Mouse (Mus musculus) heart, adult 8-10 months (tissue): ENCODE data around the gene Iqschfp. TPM values are rescaled to one million over a fixed set of nuclear protein-coding genes. Genes with fewer than 3 reads are reported as not detected.
A peak's percentile ranks its signal among the peaks of the same experiment; 100 is the strongest.
"Not testable (repeated sequence)": the region's sequence is repeated elsewhere in the genome, so short reads cannot be mapped to it uniquely, and the experiment has no call there.

Source experiments
- DNase-seq: peaks from one replicate; pipeline ENCODE4 v3.0.0; 2022; ENCODE audit warnings: low spot score
- total RNA-seq, 4 experiments: library from RNA; stranded (reverse); gene quantifications; 2 replicates each; pipeline ENCODE4 v1.2.4; 2022

Iqschfp gene
- total RNA-seq, 4 experiments from 2014 or later, result not detected

DNA sequence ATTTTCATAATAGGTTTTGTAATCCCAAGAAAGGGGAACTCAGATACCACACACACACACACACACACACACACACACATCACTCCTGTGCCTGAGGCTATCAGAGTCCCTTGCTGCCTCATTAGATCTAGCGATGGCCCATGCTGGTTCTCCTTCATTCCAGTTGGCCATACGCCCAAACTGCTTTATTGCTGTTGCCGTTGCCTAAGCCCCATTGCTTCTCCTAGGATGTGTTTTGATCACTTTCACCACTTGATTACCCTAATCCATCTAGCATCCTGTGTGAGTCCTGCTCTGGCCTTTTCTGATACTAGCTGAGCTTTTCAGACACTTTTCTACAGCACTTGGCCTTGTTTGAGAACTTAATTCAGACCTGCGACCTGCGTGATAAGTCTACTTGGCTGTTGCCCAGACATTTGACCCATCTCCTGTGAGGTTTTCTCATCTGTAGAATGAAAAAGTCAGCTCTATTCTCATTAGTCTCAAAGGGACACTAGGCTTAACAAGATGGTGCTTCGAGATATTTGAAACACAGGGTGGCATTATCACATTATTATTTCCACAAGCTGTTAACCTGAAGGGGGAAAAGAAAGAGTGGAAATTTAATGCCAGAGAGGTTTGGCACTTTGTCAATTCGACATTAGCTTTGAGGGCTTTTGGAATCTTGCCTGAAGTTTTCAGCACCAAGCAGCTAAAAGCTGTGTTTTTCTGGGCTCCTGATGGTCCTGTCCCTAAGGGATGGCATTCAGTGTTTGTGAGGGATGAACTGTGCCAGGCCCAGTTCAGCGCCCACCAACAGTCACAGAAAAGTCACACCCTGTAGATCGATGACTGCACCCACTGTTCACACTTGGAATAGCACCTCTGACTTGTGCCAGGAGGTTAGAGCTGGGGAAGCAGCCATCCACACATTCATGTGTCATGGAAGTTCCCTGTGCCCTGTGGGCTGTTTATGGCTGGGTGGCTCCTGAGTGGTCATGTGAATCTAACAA is 179.7 kb downstream of the Iqschfp start:
- no peak for DNase-seq

DNA sequence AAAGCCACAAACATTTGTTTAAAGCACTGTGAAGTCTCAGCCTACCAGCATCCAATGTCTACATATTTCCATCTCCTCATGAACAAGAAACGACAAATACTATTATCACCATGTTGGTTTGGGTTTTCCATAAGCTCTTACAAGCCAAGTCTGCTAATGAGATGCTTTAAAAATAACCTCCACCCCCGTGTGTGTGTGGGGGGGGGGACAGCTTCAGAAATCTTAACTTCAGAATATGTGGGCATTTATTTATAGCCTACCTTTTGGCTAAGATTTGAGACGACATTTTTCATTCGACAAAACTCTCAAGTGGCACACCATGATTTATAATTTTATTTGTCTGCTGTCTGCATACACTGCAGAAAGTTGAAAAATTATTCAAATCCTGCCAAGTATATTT is 185.4 kb downstream of the Iqschfp start:
- no peak for DNase-seq

- no peak for DNase-seq
Observed at GRCm38 (mm10) chr3:68085024-68085423, 193.0 kb downstream of the Iqschfp start.

DNA sequence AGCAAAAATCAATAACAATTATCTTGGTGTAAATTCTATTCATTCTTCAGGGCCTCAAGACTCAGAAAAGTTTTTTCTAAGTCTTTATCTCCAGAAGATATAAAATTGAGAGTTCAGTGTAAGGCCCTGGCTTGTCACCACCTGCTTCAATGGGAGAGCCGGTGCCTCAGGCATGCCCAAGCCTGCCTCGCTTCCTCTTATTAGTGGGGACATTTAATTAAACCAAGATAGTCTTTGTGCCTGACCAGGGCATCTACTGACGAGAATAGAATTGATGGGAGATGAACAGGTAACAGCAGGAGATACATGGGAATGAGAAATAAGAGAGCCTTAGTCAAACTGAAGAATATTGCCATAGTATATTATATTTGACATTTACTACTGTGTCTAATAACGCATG is 200.1 kb downstream of the Iqschfp start:
- DNase-seq, result no peak

DNA sequence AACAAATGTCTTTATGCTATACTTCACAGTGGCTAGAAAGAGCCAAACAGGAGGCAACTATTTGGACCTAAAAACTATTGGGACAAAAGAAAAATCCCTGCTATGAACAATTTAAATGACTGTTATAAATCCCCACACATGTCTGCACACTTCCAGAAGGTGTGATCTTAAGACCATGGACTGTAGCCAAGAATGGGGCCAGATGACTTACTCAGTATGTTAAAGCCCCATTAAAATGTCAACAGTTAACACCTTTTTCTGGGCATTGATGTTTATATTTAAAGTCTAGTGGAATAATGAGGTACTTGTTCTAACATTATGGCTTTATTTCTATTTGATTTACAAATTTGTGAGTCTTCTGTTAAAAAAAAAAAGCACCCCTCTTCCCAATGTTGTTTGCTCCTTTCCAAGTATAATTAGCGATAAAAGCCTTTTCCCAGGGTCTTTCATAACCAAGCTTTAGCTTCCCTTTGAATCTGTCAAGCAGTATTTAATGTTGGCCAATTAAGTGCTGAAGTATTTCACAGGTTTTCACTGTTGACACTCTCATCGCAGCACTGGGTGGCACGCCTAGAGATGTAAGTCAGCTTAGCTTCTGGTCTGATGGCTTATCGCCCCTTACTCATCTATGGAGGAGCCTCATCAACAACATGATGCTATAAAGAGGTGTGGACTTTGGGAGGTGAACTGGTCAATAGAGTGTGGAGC is 204.8 kb downstream of the Iqschfp start:
- DNase-seq, result no peak

GRCm38 (mm10) chr3:68099561-68099960 is 207.5 kb downstream of the Iqschfp start:
- not testable (repeated sequence) for DNase-seq

GRCm38 (mm10) chr3:68101343-68101742 is 209.3 kb downstream of the Iqschfp start:
- no peak for DNase-seq

DNA sequence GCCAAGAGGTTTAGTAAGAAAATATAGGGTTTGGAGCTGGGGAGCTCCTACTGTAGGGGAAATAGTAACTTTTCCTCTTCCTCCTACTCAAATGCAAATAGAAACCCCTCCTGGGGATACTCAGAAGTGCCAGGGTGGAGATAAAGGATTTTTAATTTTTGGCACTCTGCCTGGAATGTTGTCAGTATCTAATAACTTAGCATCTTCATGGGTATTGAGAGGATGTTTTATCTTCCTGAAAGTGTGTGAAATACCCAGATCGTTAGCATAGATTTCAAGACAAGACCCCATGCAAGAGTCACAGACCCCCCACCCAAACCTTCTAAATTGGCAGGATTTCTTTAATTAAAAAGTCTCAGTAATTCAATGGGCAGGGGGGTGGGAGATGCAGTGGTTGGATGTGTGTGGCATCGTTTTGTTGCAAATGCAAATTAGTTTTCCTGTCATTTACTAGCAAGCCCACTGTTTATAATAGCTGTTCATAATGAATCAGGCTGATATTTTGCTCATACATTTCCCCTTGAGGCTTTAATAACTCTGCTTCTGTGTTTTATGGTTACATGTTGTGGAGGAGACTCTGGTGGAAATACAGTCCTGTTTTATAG is 213.2 kb downstream of the Iqschfp start:
- DNase-seq, result no peak

- peak; percentile 3 for DNase-seq
Observed at GRCm38 (mm10) chr3:68121338-68121737, 229.3 kb downstream of the Iqschfp start.

- DNase-seq, result no peak
Observed at GRCm38 (mm10) chr3:68126284-68126856, 234.3 kb downstream of the Iqschfp start.

DNA sequence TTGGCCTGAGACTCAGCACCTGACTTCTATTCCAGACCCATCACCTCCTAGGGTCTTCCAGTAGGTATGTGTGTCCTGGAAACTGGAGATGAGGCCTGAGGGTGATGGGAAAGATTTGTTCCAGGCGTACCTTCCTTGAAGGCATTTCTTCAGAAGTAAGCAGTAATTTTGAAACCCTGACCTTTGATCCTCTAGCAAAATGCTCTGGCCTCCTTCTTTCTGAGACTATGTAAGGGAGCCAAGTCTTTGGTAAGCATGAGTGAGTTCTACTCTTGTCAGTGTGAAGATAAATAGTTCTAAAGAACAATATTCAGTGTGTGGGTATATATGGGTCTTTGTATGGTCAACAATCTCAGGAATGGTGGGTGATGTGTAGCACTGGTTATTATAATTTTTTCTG is 238.4 kb downstream of the Iqschfp start:
- no peak for DNase-seq

DNA sequence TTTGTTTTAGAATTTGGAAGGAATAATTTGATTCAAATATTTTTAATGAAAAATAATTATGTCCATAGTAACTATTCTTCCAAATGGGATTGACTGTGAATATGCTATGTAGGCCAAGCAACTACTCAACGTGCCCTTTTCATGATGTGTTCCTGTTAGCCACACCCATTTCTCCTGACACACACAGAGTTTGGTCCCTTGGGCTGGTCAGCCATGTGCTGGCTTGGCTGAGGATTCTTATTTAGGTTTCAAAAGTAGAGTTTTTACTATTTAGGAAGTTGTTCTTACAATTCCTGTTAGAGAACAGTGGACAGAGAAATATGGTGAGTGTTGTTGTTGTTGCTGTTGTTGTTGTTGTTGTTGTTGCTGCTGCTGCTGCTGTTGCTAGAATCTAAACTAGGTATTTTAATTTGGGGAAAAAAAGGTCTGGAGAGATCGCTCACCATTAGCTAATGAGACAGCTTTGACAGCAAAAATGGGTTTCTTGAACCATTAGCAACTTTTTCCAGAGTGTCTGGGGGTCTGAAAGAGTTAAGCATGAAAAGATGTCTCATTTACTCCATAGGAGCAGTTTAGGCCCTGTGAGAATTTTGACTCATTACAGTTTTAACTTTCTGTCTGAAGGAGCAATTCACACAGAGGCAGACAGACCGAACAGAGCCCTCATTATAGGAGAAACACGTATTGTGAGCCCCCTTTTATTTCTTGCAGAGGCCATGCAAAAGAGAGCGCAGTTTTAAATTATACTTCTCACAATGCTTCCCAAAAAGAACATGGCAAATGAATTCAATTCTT is 247.0 kb downstream of the Iqschfp start:
- DNase-seq, result no peak

DNA sequence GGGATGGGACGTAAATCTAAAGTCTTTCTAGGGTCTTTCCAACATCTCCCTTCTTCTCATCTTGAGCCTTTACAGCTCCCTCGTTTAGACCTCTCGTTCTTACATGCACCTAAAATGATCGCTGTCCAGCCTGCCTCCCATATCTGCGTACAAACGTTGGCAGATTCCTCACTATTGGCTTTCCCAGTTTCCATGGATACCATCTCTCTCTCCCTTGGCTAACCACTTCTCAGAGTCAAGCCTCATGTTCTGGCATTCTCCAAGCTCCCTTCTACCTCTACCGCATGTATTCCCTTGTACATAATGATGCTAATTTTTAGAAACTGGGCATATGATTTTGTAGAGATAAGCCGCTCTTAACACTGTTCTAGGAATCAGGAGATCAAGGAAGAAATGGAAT is 258.7 kb downstream of the Iqschfp start:
- DNase-seq, result no peak

DNA sequence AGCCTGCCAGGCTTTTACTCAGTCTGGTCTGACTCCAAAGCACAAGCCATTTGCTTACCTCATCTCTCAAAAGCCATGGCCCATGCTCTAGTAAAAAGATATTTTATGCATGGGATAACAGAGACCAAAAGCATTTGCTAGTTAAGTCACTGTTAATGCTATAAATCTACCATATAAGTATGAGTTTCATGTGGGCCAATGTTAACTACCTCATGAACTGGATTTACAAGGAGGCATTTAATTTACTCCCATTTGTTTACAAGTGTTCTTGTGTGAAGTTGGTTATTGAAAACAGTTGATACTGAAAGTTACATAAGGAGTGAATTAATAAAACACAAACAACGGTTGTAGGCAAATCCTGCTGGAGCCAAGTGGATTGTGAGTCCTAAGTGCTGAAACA is 268.1 kb downstream of the Iqschfp start:
- DNase-seq, result no peak

DNA sequence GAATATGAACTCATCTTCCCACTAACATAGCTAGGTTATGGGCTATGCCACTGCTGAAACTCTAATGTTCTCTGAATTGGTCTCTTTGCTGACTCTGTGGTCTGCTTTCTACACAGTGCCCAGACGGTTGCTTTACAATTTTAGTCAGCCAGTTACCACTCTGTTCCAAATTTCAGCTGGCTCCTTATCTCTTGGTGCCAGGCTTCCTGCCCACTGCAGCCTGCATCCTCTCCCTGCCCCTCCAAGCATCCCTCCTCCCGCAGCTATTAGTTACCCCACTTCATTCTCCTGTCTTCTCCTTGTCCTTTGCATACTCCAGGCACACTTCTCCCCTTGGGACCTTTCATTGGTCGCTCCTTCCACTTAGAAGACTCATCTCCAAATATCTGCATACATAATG is 268.7 kb downstream of the Iqschfp start:
- DNase-seq, result no peak

DNA sequence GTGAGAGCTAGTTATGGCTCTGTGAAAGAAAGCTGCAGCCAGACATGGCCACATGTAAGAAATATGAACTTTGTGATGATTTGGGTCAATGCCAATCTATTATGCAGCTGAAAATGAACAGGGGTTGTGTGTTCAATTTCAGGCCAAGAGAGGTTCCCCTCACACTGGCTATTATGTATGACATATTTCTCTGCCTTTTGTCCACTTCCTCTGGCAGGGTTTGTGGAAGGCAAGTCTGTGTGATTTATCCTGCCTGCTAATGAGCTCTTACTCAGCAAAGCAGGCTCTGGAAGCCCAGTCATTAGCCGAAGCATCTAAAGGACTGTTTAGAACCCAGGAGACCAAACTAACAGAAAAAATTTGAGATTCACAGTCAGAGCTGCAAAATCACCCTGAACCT is 286.2 kb downstream of the Iqschfp start:
- DNase-seq, result no peak

- no peak for DNase-seq
Observed at GRCm38 (mm10) chr3:68187471-68187870, 295.4 kb downstream of the Iqschfp start.

GRCm38 (mm10) chr3:68189100-68189499 is 297.1 kb downstream of the Iqschfp start:
- DNase-seq, result no peak

DNA sequence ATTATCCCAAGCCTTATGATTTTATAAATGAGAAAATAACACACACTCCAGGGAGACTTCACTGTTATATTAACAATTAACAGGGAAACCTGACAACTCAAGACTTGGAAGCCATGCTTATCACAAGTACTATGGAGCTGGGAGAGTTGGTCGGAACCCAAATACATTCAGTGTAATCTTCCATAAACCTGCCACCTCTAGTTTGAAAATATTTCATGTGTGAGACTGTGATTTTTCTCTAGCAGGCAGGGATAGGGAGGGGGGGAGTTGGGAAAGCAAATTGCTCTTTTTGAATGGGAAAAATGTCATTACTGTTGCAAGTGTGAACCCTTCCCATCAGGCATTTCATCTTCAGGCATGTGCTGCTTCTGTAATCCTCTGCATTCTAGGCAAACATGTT is 304.9 kb downstream of the Iqschfp start:
- no peak for DNase-seq

GRCm38 (mm10) chr3:68201214-68201613 is 309.2 kb downstream of the Iqschfp start:
- DNase-seq, result no peak
